Mouse (Mus musculus): ENCODE measurements around the gene Pitpnm2.

DNA sequence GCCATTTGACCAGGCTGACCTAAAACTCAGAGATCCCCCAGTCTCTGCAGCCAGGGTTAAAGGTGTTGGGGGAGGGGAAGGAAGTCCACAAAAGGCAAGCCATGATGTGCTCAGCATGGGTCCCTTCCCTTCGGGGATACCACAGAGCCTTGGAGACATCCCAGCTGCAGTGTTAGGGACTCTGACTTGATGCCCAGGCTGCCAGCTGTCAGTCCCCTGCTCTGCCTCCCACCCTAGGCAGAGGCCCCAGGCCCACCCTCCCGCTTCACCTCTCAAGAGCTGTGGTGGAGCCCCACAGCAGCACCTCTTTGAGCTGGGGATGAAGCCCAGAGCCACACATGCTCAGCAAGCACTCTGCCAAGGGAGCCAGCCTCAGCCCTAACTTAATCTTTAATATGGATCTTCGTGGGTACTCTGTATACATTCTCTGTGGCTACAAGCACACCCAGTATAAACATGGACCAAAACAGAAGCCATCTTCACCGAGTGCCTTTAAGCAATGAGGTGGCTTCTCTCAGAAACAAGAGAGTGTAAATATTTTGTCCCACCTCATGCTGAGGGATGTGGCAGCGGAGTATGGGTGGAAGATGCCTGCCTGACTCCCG lies 171.6 kb downstream of the Pitpnm2 start:
- TF ChIP-seq USF1 (IDR thresholded peaks at IDR 0.05; ENCODE audit: low read depth) (no peak), MYOD1 (IDR thresholded peaks at IDR 0.05; ENCODE audit: control insufficient read depth in 1 of 3, insufficient read length in 2 of 3, low read depth in 2 of 3) (no peak), TCF3 (IDR thresholded peaks at IDR 0.05; ENCODE audit: insufficient read length, low read depth) (no peak), POLR2A (IDR thresholded peaks at IDR 0.05; ENCODE audit: insufficient read length, low read depth) (no peak), MAX (IDR thresholded peaks at IDR 0.05; ENCODE audit: low read depth) (no peak), CEBPB (IDR thresholded peaks at IDR 0.05; ENCODE audit: insufficient read depth, poor library complexity, severe bottlenecking) (no peak)
